Mouse (Mus musculus): ENCODE measurements around the gene Kirrel3. TPM values are rescaled to one million over a fixed set of nuclear protein-coding genes. Genes with fewer than 3 reads are reported as not detected.
A peak's percentile ranks its signal among the peaks of the same experiment; 100 is the strongest.

Kirrel3 gene
- polyA plus RNA-seq, 1 experiment from 2014 or later: 2.5 TPM

DNA sequence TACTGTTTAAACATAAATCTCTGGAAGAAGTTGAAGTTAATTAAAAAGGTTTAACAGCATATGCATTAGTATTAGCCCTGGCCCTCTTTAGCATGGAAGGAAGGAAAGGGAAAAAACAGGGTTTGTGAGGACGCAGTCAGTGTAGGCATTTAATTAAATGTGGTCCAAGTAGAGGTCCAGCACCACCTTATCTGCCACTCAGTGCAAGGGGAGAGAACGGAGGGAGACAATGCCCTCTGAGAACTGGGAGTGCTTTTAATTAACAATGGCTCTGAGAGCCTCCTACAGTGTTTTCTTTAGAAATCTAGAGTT lies 339.4 kb downstream of the Kirrel3 start:
- Histone ChIP-seq H3K27ac (replicated peaks; ENCODE audit: low read depth, low read length) (no peak overlapping the region), H3K4me3 (ENCODE audit: low read depth, low read length) (no peak overlapping the region), H3K4me2 (ENCODE audit: low read depth, low read length) (no peak overlapping the region), H3K36me3 (replicated peaks; ENCODE audit: control insufficient read depth, insufficient read depth, low read depth, low read length) (no peaks in the 10 kb centered on the region), H3K4me1 (ENCODE audit: control insufficient read depth, insufficient read depth, low read length) (no peaks in the 10 kb centered on the region), H3K9me3 (replicated peaks; ENCODE audit: control insufficient read depth, low read length) (no peaks in the 10 kb centered on the region), H3K27me3 (ENCODE audit: control insufficient read depth, insufficient read depth, low read length) (no peaks in the 10 kb centered on the region), H3K9ac (replicated peaks; ENCODE audit: low read length) (no peak overlapping the region)
- WGBS: 33% methylated on average over 2 of the region's 2 CpGs
- ATAC-seq (replicated peaks; ENCODE audit: insufficient number of reproducible peaks, low FRiP score, low TSS enrichment, low read depth) (no peak), DNase-seq (ENCODE audit: low spot score) (no peak)

DNA sequence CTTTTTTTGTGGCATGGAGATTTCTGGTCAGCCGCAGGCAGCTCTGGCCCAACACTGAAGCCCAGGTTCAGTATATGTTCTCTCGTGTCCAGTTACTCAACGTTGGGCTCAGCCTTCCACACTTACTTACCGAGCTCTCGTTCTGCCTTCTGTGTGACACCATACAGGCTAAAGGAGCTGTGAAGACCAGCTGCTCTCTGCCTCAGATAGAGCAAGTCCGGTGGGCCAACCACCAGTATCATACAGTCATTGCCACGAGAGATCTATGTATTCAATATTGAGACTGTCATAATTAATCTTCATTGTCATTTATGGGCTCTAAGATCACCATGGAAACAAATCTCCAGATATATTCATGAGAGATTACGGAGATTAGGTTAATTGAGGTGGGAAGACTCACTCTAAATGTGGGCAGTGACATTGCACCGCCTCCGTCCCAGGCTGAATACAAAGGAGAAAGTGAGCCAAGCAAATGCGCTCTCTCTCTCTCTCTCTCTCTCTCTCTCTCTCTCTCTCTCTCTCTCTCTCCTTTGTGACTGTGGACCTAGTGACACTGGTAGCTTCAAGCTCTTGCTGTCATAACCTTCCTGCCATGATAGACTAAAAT lies 339.8 kb downstream of the Kirrel3 start:
- ATAC-seq (replicated peaks; ENCODE audit: insufficient number of reproducible peaks, low FRiP score, low TSS enrichment, low read depth): no peak
- Histone ChIP-seq H3K27me3 (ENCODE audit: control insufficient read depth, insufficient read depth, low read length) (no peaks in the 10 kb centered on the region), H3K4me3 (ENCODE audit: low read depth, low read length) (no peak overlapping the region), H3K9ac (replicated peaks; ENCODE audit: low read length) (no peak overlapping the region), H3K36me3 (replicated peaks; ENCODE audit: control insufficient read depth, insufficient read depth, low read depth, low read length) (no peaks in the 10 kb centered on the region), H3K27ac (replicated peaks; ENCODE audit: low read depth, low read length) (no peak overlapping the region), H3K4me2 (ENCODE audit: low read depth, low read length) (no peak overlapping the region), H3K4me1 (ENCODE audit: control insufficient read depth, insufficient read depth, low read length) (no peaks in the 10 kb centered on the region), H3K9me3 (replicated peaks; ENCODE audit: control insufficient read depth, low read length) (no peaks in the 10 kb centered on the region)
- no peak for DNase-seq (ENCODE audit: low spot score)
- WGBS: 60% methylated on average over 11 of the region's 11 CpGs

DNA sequence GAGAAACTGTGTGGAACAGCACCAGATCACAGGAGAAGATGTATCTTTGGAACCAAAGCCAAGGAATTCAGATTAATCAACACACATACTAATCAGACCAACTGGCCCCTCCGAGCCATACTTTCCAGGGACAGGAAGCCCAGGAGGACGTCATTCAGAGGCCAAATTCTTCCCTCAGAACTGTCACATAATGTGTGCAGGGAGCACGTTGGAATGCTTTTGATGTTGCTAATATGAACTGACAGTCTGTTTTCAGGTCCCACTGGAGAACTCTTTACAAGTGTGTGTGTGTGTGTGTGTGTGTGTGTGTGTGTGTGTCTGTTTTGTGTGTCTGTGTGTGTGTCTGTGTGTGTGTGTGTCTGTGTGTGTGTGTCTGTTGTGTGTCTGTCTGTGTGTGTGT lies 345.0 kb downstream of the Kirrel3 start:
- WGBS: 28% methylated on average over 3 of the region's 3 CpGs
- Histone ChIP-seq H3K9ac (replicated peaks; ENCODE audit: low read length) (no peak overlapping the region), H3K9me3 (replicated peaks; ENCODE audit: control insufficient read depth, low read length) (no peaks in the 10 kb centered on the region), H3K27ac (replicated peaks; ENCODE audit: low read depth, low read length) (no peak overlapping the region), H3K4me1 (ENCODE audit: control insufficient read depth, insufficient read depth, low read length) (no peaks in the 10 kb centered on the region), H3K27me3 (ENCODE audit: control insufficient read depth, insufficient read depth, low read length) (no peaks in the 10 kb centered on the region), H3K4me2 (ENCODE audit: low read depth, low read length) (no peak overlapping the region), H3K4me3 (ENCODE audit: low read depth, low read length) (no peak overlapping the region), H3K36me3 (replicated peaks; ENCODE audit: control insufficient read depth, insufficient read depth, low read depth, low read length) (no peaks in the 10 kb centered on the region)
- no peak for ATAC-seq (replicated peaks; ENCODE audit: insufficient number of reproducible peaks, low FRiP score, low TSS enrichment, low read depth)
- no peak for DNase-seq (ENCODE audit: low spot score)

DNA sequence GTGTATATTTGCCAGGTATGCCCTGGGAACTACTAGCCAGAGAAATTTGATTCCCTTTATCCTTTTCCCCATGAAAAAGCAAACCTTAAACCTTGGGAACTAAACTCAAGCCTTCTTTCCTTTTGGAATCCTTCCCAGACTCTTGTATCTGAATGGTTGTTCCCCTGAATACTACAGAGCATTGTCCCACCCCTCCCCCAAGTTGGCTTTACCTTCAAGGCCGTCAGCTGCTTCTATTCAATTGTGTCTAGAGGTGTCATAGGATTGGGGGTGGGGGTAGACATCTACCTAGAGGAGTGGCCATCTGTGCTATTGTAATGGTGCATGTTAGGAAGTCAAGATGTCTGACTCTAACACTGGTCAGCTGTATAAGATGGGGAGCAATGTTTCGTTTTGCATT lies 351.1 kb downstream of the Kirrel3 start:
- Histone ChIP-seq H3K9me3 (replicated peaks; ENCODE audit: control insufficient read depth, low read length) (no peaks in the 10 kb centered on the region), H3K27ac (replicated peaks; ENCODE audit: low read depth, low read length) (no peak overlapping the region), H3K4me1 (ENCODE audit: control insufficient read depth, insufficient read depth, low read length) (no peaks in the 10 kb centered on the region), H3K36me3 (replicated peaks; ENCODE audit: control insufficient read depth, insufficient read depth, low read depth, low read length) (no peaks in the 10 kb centered on the region), H3K9ac (replicated peaks; ENCODE audit: low read length) (no peak overlapping the region), H3K4me2 (ENCODE audit: low read depth, low read length) (no peak overlapping the region), H3K4me3 (ENCODE audit: low read depth, low read length) (no peak overlapping the region), H3K27me3 (ENCODE audit: control insufficient read depth, insufficient read depth, low read length) (no peaks in the 10 kb centered on the region)
- DNase-seq (ENCODE audit: low spot score) (no peak), ATAC-seq (replicated peaks; ENCODE audit: insufficient number of reproducible peaks, low FRiP score, low TSS enrichment, low read depth) (no peak)
- 75% methylated on average over 2 of the region's 2 CpGs for WGBS

DNA sequence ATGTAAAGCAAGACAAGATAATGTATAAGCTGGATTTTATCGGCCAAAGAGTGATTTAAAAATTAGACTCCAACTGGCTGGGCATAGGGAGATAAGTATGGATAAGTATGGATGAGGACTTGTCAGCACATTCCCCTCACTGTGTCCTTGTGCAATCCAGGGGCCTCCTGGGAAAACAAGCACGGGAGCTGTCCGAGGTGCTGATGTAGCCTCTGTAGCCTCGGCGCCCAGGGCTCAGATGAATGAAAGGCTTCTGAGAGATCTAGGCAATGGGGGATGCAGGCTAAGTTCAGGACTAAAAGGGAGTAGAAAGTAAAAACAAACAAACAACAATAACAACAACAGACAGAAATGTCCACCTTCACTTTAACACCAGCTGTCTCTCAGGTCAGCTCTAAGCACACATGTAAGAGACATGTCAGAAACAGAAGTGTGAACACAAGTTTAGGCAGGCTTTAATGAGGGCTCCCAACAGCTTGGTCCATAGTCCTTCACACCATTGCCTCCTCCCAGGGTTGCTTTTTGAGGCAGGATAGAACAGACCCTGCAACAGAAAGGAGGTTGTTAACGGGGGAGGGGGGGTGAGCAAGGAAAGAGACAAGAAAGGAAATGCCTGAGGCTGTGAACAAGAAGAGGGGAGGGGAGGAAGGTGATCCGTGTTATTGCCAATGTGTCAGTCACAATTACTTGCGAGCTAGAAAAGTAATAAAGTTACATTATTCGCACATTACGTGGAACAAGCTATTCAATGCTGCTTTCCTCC lies 352.2 kb downstream of the Kirrel3 start:
- H3K9me3 ChIP-seq (replicated peaks; ENCODE audit: control insufficient read depth, low read length): no peaks in the 10 kb centered on the region
- no peak overlapping the region for H3K9ac ChIP-seq (replicated peaks; ENCODE audit: low read length)
- no peak overlapping the region for H3K4me2 ChIP-seq (ENCODE audit: low read depth, low read length)
- H3K27ac ChIP-seq (replicated peaks; ENCODE audit: low read depth, low read length): no peak overlapping the region
- H3K27me3 ChIP-seq (ENCODE audit: control insufficient read depth, insufficient read depth, low read length): no peaks in the 10 kb centered on the region
- H3K36me3 ChIP-seq (replicated peaks; ENCODE audit: control insufficient read depth, insufficient read depth, low read depth, low read length): no peaks in the 10 kb centered on the region
- no peak overlapping the region for H3K4me3 ChIP-seq (ENCODE audit: low read depth, low read length)
- DNase-seq (ENCODE audit: low spot score): peak; percentile 85
- no peaks in the 10 kb centered on the region for H3K4me1 ChIP-seq (ENCODE audit: control insufficient read depth, insufficient read depth, low read length)
- no peak for ATAC-seq (replicated peaks; ENCODE audit: insufficient number of reproducible peaks, low FRiP score, low TSS enrichment, low read depth)
- WGBS: 37% methylated on average over 10 of the region's 10 CpGs

DNA sequence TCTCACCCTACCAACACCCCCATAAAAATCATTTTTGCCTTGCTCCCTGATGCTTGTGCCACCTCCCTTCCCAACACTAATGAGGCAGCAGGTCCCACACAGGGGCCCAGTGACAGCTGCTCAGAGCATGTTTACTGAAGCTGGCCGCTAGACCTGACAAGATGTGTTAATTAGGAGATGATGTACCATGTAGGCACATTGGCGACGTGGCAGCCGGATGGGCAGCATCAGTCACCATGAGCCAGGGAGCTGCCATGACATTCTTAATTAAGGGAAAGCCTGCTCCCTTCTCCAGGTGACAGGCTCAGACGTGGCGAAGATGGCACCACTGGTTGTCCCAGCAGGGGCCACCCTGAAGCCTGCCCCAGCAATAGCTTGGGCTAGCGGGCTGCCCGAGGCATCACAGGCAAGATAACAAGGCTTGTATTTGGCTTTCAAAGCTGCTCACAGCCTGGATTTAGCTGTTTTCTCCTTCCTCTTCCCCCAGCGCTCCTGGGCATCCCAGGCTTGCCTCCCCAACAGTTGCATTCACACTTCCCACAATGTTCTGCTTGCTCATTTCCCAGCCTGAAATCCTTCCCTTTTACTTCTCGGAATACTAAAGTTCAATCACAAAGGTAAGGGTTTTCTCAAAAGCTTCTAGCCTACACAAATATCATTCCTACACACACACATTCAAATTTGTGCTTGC lies 357.7 kb downstream of the Kirrel3 start:
- ATAC-seq (replicated peaks; ENCODE audit: insufficient number of reproducible peaks, low FRiP score, low TSS enrichment, low read depth): no peak
- Histone ChIP-seq H3K27me3 (ENCODE audit: control insufficient read depth, insufficient read depth, low read length) (no peaks in the 10 kb centered on the region), H3K9me3 (replicated peaks; ENCODE audit: control insufficient read depth, low read length) (no peaks in the 10 kb centered on the region), H3K4me2 (ENCODE audit: low read depth, low read length) (no peak overlapping the region), H3K4me3 (ENCODE audit: low read depth, low read length) (no peak overlapping the region), H3K9ac (replicated peaks; ENCODE audit: low read length) (no peak overlapping the region), H3K4me1 (ENCODE audit: control insufficient read depth, insufficient read depth, low read length) (no peaks in the 10 kb centered on the region), H3K27ac (replicated peaks; ENCODE audit: low read depth, low read length) (no peak overlapping the region), H3K36me3 (replicated peaks; ENCODE audit: control insufficient read depth, insufficient read depth, low read depth, low read length) (no peaks in the 10 kb centered on the region)
- 72% methylated on average over 10 of the region's 10 CpGs for WGBS
- DNase-seq (ENCODE audit: low spot score): no peak

DNA sequence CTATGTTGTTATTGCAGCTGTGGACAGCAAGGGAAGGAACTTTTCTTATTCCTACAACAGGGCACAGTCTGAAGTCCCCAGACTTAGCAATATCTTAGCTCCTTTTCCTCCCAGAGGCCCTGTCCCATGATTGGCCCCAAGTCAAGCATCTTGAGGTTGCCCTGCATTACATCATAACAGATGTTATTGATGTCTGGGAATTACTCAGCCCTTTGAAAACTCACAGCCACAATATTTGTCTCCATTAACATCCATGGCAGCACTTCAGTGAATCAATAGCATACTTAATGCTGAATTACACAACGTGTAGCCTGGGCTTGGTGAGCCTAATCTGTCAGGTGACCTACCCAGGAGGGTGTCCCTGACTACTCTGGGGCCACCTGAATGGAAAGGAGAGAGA lies 360.7 kb downstream of the Kirrel3 start:
- 38% methylated on average over 1 of the region's 1 CpGs for WGBS
- no peak for DNase-seq (ENCODE audit: low spot score)
- Histone ChIP-seq H3K9me3 (replicated peaks; ENCODE audit: control insufficient read depth, low read length) (no peaks in the 10 kb centered on the region), H3K4me3 (ENCODE audit: low read depth, low read length) (no peak overlapping the region), H3K4me2 (ENCODE audit: low read depth, low read length) (no peak overlapping the region), H3K27ac (replicated peaks; ENCODE audit: low read depth, low read length) (no peak overlapping the region), H3K27me3 (ENCODE audit: control insufficient read depth, insufficient read depth, low read length) (no peaks in the 10 kb centered on the region), H3K4me1 (ENCODE audit: control insufficient read depth, insufficient read depth, low read length) (no peaks in the 10 kb centered on the region), H3K9ac (replicated peaks; ENCODE audit: low read length) (no peak overlapping the region), H3K36me3 (replicated peaks; ENCODE audit: control insufficient read depth, insufficient read depth, low read depth, low read length) (no peaks in the 10 kb centered on the region)
- ATAC-seq (replicated peaks; ENCODE audit: insufficient number of reproducible peaks, low FRiP score, low TSS enrichment, low read depth): no peak

DNA sequence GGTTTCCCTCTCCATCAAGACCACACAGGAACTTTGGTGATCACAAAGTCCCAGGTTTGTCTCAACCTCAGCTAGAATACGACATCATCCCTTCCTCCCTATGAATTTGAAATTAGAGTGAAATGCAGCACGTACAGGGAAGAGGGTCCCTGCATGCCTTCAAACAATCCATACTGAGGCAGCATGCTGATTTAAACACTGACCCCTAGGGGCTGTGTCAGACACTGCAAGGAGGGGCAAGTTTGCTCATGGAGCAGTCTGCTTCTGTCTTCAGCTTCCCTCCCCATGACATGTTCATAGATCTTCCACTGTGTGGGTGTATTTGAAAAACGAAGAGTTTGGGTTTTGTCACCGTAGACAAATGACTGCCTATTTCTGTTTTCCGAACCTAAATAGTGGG lies 362.0 kb downstream of the Kirrel3 start:
- no peaks in the 10 kb centered on the region for H3K36me3 ChIP-seq (replicated peaks; ENCODE audit: control insufficient read depth, insufficient read depth, low read depth, low read length)
- no peak overlapping the region for H3K27ac ChIP-seq (replicated peaks; ENCODE audit: low read depth, low read length)
- ATAC-seq (replicated peaks; ENCODE audit: insufficient number of reproducible peaks, low FRiP score, low TSS enrichment, low read depth) (no peak), DNase-seq (ENCODE audit: low spot score) (peak; percentile 64)
- WGBS: 57% methylated on average over 5 of the region's 5 CpGs
- no peaks in the 10 kb centered on the region for H3K27me3 ChIP-seq (ENCODE audit: control insufficient read depth, insufficient read depth, low read length)
- no peak overlapping the region for H3K9ac ChIP-seq (replicated peaks; ENCODE audit: low read length)
- no peak overlapping the region for H3K4me3 ChIP-seq (ENCODE audit: low read depth, low read length)
- no peaks in the 10 kb centered on the region for H3K9me3 ChIP-seq (replicated peaks; ENCODE audit: control insufficient read depth, low read length)
- no peaks in the 10 kb centered on the region for H3K4me1 ChIP-seq (ENCODE audit: control insufficient read depth, insufficient read depth, low read length)
- H3K4me2 ChIP-seq (ENCODE audit: low read depth, low read length): no peak overlapping the region
